Mouse (Mus musculus) myocyte (in vitro differentiated cells): Measurements from ENCODE around the gene Mrpl58.

Experiments used
- CEBPB ChIP-seq: IDR thresholded peaks from 2 replicates; pipeline ENCODE4 v1.6.1; 2011; ENCODE audit warnings: mild to moderate bottlenecking, moderate library complexity; ENCODE audit not compliant: poor library complexity, insufficient read depth, severe bottlenecking
- MAX ChIP-seq: IDR thresholded peaks from one replicate; pipeline ENCODE4 v1.6.1; 2011; ENCODE audit warnings: low read depth, mild to moderate bottlenecking, control low read depth
- MYOD1 ChIP-seq, 3 experiments: IDR thresholded peaks; one replicate each; pipeline ENCODE4 v1.6.1; 2011; ENCODE audit warnings: control low read depth in 2 of 3, low read depth in 2 of 3, mild to moderate bottlenecking in 2 of 3, moderate library complexity in 1 of 3; ENCODE audit not compliant: insufficient read length in 2 of 3, control insufficient read depth in 1 of 3
- MYOG ChIP-seq, 3 experiments: IDR thresholded peaks; one replicate each; pipeline ENCODE4 v1.6.1; 2011; ENCODE audit warnings: control low read depth in 2 of 3, low read depth in 2 of 3, mild to moderate bottlenecking in 2 of 3; ENCODE audit not compliant: insufficient read length in 2 of 3, control insufficient read depth in 1 of 3, insufficient read depth in 1 of 3
- POLR2A ChIP-seq: IDR thresholded peaks from one replicate; pipeline ENCODE4 v1.6.1; 2011; ENCODE audit warnings: low read depth, mild to moderate bottlenecking, control low read depth, moderate library complexity; ENCODE audit not compliant: insufficient read length
- POLR2AphosphoS2 ChIP-seq: IDR thresholded peaks from one replicate; pipeline ENCODE4 v1.6.1; 2011; ENCODE audit warnings: low read depth, control low read depth; ENCODE audit not compliant: insufficient read length
- TCF12 ChIP-seq: IDR thresholded peaks from one replicate; pipeline ENCODE4 v1.6.1; 2011; ENCODE audit warnings: mild to moderate bottlenecking, control low read depth; ENCODE audit not compliant: poor library complexity, insufficient read depth, severe bottlenecking
- USF1 ChIP-seq: IDR thresholded peaks from one replicate; pipeline ENCODE4 v1.6.1; 2011; ENCODE audit warnings: low read depth, mild to moderate bottlenecking, control low read depth, moderate library complexity

DNA sequence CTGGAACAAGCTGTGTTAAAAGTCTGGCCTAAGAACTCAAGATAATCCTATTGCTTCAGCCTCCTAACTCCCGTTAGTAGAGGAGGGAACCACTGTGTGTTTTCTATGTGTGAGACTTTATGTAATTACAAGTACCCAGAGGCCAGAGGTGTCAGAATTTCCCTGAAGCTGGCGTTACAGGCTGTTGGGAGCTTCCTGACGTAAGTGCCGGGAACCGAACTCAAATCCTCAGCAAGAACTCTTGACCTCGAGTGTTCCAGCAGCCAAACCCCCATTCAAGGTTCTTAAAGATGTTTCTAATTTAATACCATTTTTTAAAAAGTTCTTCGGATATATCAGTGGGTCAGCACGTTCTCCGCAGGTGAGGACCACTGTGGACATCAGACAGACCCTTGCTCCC is 22.3 kb upstream of the Mrpl58 start:
- TF ChIP-seq POLR2A (no peak), TCF12 (no peak), MAX (no peak), CEBPB (no peak), POLR2AphosphoS2 (no peak), MYOG (IDR thresholded peaks at IDR 0.05; ENCODE audit: control insufficient read depth in 1 of 3, insufficient read depth in 1 of 3, insufficient read length in 2 of 3, low read depth in 2 of 3) (no peak), MYOD1 (IDR thresholded peaks at IDR 0.05; ENCODE audit: control insufficient read depth in 1 of 3, insufficient read length in 2 of 3, low read depth in 2 of 3) (no peak), USF1 (no peak)
